Mouse (Mus musculus): ENCODE measurements around the gene Spry1.

DNA sequence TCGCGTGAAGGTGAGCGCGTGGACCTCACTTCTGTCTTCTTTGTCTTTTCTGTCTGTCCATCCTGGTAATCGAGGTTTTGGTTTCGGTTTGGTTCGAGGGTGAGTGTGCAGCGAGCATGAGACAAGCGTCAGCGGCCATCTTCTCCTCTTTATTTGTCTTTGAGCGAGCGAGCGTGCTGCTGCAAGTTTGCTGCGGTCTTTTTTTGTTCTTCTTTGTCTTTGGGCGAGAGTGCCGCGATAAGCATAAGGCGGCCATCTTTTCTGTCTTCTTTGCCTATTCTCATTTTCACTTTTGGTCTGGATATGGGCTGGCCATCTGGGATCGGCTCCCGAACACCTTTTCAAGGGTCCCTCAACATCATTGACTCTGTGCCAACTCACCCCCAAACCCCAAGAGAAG lies 29.4 kb downstream of the Spry1 start:
- TF ChIP-seq POLR2A (IDR thresholded peaks at IDR 0.05; ENCODE audit: low read depth, low read length), result no peak
- no peak for TF ChIP-seq CTCF (conservative IDR thresholded peaks at IDR 0.05 in 1 of 2, IDR thresholded peaks at IDR 0.05 in 1 of 2; ENCODE audit: low read depth in 2 of 2, low read length in 2 of 2)
- TF ChIP-seq MEF2A (IDR thresholded peaks at IDR 0.05; ENCODE audit: borderline replicate concordance, low read depth, low read length), result no peak
- no peak for TF ChIP-seq NELFE (IDR thresholded peaks at IDR 0.05; ENCODE audit: low read depth, low read length)
- TF ChIP-seq MAX (IDR thresholded peaks at IDR 0.05; ENCODE audit: low read length), result no peak
- no peak for TF ChIP-seq TCF12 (IDR thresholded peaks at IDR 0.05; ENCODE audit: low read depth, low read length)
- no peak for TF ChIP-seq ETS1 (conservative IDR thresholded peaks at IDR 0.05; ENCODE audit: low read depth, low read length)

Measured in CH12.LX (cell line).